Mouse (Mus musculus): Measurements from ENCODE around the gene Rsrp1.
"Not testable (repeated sequence)": the region's sequence is repeated elsewhere in the genome, so short reads cannot be mapped to it uniquely, and the experiment has no call there.

The Rsrp1 gene

DNA sequence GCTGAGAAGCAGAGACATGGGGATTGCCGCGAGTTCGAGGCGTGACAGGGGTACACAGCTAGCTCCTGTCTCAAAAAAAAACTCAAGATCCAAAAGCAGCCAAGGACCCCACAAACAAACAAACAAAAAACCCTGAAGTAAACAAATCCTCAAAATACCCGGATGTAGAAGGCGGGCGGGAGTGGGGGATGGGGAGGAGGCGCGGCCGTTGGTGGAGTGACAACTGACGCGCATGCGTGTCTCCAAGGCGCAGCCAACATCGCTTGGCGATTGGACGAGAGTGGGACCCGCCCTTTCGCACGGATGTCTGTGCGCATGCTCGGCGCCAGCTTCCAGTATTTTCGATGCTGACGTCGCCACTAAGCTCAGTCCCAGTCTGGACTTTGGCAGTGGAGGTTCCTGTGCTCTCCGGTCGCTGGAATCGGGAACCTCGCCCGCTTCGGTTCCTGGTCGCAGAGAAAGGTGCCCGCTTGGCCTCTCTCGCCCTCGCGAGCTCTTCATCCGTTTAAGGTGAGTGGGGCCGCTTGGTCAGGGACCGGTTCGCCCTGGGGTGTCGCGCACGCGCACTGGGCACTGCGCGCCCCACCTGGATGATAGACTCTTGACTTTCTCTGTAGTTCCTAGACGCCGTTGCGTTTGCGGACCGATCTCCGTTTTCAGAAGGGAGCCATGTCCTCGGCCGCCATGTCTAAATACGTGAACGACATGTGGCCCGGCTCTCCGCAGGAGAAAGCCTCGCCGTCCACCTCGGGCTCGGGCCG is at the start of gene Rsrp1:
TSS of gene Rsrp1 (plus strand) at position 335 of the 761 bp plus-strand sequence.
- peak; percentile 99 for DNase-seq (ENCODE audit: low read depth)

- no peak for DNase-seq (ENCODE audit: low read depth)
Observed at GRCm38 (mm10) chr4:134876171-134876570, 47.2 kb upstream of the Rsrp1 start.

DNA sequence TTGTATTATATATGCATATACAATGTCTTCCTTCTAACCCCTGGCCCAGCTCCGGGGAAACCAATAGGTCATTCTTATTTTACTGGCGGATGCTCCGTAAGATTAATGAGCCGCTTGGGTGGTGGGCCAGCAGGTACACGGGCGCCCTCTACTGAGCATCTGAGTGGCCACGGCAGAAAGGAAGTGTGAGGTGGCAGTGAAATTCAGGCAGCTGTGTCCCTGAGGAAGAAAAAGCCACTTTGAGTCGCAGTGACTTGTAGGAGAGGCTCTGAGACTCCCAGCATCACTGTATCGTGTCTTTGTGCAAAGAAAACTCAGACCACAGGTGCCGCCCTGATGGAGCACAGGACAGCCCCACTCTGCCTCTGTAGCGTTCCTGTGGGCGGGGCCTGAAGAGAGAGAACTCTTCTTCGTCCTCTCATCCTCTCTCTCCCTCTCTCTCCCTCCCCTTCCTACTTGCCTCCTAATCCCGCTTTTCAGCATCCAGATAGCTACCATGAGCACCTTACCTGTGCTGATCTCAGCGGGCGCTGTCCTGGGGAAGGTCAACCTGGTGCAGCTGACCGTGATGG is 43.9 kb upstream of the Rsrp1 start:
- DNase-seq (ENCODE audit: low read depth) = peak; percentile 76

DNA sequence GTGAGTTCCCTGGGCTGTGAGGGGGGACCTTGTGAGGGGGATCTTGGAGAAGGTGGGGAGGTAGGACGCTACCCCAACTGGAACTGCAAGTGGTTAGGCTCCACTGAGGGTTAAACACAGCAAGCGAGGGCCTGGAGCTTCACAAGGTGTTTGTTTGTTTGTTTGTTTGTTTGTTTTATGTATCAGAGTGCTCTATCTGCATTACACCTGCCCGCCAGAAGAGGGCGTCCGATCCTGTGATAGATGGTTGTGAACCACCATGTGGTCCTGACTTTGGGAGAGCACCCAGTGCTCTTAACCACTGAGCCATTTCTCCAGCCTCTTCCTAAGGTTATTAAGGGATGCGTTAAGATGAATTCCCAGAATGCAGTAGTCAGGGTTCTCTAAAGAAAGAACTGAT is 43.4 kb upstream of the Rsrp1 start:
- peak; percentile 34 for DNase-seq (ENCODE audit: low read depth)

GRCm38 (mm10) chr4:134883266-134883665 is 40.1 kb upstream of the Rsrp1 start:
- DNase-seq (ENCODE audit: low read depth) = peak; percentile 64

DNA sequence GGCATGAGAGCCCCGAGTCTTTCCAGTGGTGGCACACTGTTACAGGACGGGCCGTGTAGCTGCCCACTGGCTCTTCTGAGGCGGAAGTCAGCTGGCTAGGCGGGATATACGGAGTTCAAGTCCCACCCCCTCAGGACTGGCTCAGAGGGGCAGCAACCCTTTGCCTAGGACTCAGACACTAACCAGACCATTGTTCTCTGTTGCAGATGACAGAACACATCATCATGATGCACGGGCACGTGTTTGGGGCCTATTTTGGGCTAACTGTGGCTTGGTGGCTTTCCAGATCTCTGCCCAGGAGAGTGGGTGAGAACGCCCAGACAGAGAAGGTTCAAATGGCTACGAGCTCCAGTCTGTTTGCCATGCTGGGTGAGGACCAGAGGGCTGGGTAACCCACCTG is 39.6 kb upstream of the Rsrp1 start:
- peak; percentile 46 for DNase-seq (ENCODE audit: low read depth)

GRCm38 (mm10) chr4:134884364-134884763 is 39.0 kb upstream of the Rsrp1 start:
- DNase-seq (ENCODE audit: low read depth) = no peak

GRCm38 (mm10) chr4:134892096-134892495 is 31.3 kb upstream of the Rsrp1 start:
- peak; percentile 36 for DNase-seq (ENCODE audit: low read depth)

- no peak for DNase-seq (ENCODE audit: low read depth)
Observed at GRCm38 (mm10) chr4:134897256-134897655, 26.1 kb upstream of the Rsrp1 start.

GRCm38 (mm10) chr4:134901126-134901525 is 22.3 kb upstream of the Rsrp1 start:
- DNase-seq (ENCODE audit: low read depth) = no peak

- no peak for DNase-seq (ENCODE audit: low read depth)
Observed at GRCm38 (mm10) chr4:134903046-134903445, 20.3 kb upstream of the Rsrp1 start.

DNA sequence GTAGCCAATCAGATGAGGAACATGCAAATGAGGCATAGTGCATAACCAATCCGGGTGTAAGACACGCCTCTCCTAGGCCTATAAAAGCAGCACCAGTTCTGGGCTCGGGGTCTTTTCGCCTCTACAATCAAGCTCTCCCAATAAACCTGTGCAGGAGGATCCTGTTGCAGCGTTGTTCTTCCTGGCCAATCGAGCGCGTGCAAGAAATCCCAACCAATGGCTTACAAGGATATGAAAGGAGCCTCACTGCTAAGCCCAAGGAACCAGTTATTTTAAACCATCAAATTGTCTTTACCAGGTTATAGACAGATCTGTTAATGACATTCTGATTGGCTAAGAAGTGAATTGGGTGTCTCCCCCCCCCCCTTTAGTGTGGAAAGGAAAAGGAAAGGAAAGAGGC is 12.0 kb upstream of the Rsrp1 start:
- not testable (repeated sequence) for DNase-seq (ENCODE audit: low read depth)

DNA sequence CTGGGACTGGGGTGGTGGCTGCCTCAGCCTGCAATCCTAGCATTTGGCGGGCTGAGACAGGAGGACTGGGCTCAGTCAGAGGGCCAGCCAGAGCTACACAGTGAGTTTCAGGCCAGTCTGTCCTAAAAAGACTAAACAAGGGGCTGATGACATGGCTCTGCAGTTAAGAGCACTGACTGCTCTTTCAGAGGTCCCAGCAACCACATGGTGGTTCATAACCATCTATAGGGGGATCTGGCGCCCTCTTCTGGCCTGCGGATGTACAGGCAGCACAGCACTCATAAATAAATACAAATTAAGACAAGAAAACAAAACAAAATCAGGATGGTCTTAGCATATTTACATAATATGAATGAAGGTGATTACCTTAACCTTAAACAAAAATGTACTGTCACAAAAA is 10.0 kb upstream of the Rsrp1 start:
- DNase-seq (ENCODE audit: low read depth) = peak; percentile 88

DNA sequence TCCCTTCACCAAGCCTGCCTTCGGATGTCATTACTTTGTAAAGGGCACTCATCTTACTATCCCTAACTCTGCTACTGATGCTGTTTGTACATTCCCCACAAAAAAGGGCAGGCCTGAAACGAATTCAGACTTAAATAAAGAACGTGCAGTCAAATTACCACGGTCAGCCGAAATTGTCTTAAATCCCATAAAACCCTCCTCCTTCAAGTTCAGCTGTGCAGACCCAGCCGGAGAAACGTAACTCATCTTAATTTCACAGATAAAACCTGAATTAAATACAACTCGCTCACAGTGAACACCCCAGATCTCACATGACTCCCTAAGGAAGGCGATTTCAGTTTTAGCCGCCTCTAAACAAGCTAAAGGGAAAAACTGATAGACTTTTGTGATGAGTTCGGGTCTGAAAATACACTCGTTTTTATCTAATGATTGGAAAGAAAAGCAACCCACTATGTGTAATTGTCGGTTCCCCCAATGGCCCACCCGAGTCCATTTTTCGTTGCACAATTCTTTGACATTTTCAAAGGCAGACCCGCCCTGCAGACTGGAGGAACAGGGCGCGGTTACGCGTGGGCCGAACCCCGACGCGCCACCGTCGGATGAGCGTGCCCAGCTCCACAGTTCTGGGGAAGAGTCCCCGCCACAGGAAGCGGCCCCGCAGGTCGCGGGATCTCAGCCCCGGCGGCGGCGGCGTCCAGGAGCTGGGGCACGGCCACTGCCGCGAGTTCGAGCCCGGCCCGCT is 9.1 kb upstream of the Rsrp1 start:
- DNase-seq (ENCODE audit: low read depth) = peak; percentile 42

GRCm38 (mm10) chr4:134914864-134915209 is 8.6 kb upstream of the Rsrp1 start, which contains the start of gene Tmem50a:
Gene Tmem50a (minus strand): TSS chr4:134915024.
- peak; percentile 96 for DNase-seq (ENCODE audit: low read depth)

GRCm38 (mm10) chr4:134915223-134916050 is 8.0 kb upstream of the Rsrp1 start:
- DNase-seq (ENCODE audit: low read depth) = no peak

- peak; percentile 65 for DNase-seq (ENCODE audit: low read depth)
Observed at GRCm38 (mm10) chr4:134917194-134917593, 6.2 kb upstream of the Rsrp1 start.

GRCm38 (mm10) chr4:134918381-134918780 is 5.0 kb upstream of the Rsrp1 start:
- DNase-seq (ENCODE audit: low read depth) = peak; percentile 87

GRCm38 (mm10) chr4:134919733-134920540 is 3.5 kb upstream of the Rsrp1 start:
- DNase-seq (ENCODE audit: low read depth) = peak; percentile 95

GRCm38 (mm10) chr4:134920631-134921030 is 2.8 kb upstream of the Rsrp1 start:
- no peak for DNase-seq (ENCODE audit: low read depth)

- no peak for DNase-seq (ENCODE audit: low read depth)
Observed at GRCm38 (mm10) chr4:134921703-134922102, 1.7 kb upstream of the Rsrp1 start.
